Mouse (Mus musculus) left cerebral cortex, postnatal 4 days (tissue): ENCODE data around the gene Padi2. TPM values are rescaled to one million over a fixed set of nuclear protein-coding genes. Genes with fewer than 3 reads are reported as not detected.

ENCODE experiments used
- DNase-seq: peaks from one replicate; pipeline ENCODE4 v3.0.0-alpha.2; 2022
- intact Hi-C: fragments of 180-260 bp; cut with DNase I; formaldehyde crosslinking; loops from one replicate; pipeline ENCODE4 v1.15.1; 2025
- total RNA-seq, 2 experiments: library from RNA; stranded (reverse); gene quantifications; 2 replicates each; pipeline ENCODE4 v1.2.3; 2021

The Padi2 gene
- total RNA-seq, 2 experiments from 2014 or later = 1.2 TPM

- intact Hi-C loops = loop anchor here (5.0 kb wide), 1 partner anchor 235 kb away; no protein-coding TSS in a partner anchor
- DNase-seq = peak; percentile 72
Observed at GRCm38 (mm10) chr4:140957725-140958124, 51.6 kb downstream of the Padi2 start.

- intact Hi-C loops = loop anchor here (5.0 kb wide), 1 partner anchor 236 kb away; no protein-coding TSS in a partner anchor
- DNase-seq = no peak
Observed at GRCm38 (mm10) chr4:140958319-140958718, 52.2 kb downstream of the Padi2 start.

GRCm38 (mm10) chr4:140959128-140959679 is 53.1 kb downstream of the Padi2 start:
- no peak for DNase-seq
- intact Hi-C loops = loop anchor here (5.0 kb wide), 1 partner anchor 237 kb away; no protein-coding TSS in a partner anchor

GRCm38 (mm10) chr4:140959715-140960479 is 53.8 kb downstream of the Padi2 start:
- DNase-seq = no peak
- intact Hi-C loops = loop anchor here (5.0 kb wide), 2 partner anchors 72 to 238 kb away; no protein-coding TSS in a partner anchor

GRCm38 (mm10) chr4:140960781-140961466 is 54.8 kb downstream of the Padi2 start, which contains the start of gene Sdhb:
Sdhb (plus strand) TSS chr4:140961203.
- DNase-seq = peak; percentile 97
- intact Hi-C loops = loop anchor here (5.0 kb wide), 1 partner anchor 71 kb away; no protein-coding TSS in a partner anchor

GRCm38 (mm10) chr4:140961467-140962206 is 55.5 kb downstream of the Padi2 start:
- intact Hi-C loops = loop anchor here (5.0 kb wide), 1 partner anchor 71 kb away; no protein-coding TSS in a partner anchor
- DNase-seq = no peak

GRCm38 (mm10) chr4:140962207-140962909 is 56.2 kb downstream of the Padi2 start:
- no peak for DNase-seq
- intact Hi-C loops = loop anchor here (5.0 kb wide), 1 partner anchor 70 kb away; no protein-coding TSS in a partner anchor

- no peak for DNase-seq
- intact Hi-C loops = loop anchor here (5.0 kb wide), 1 partner anchor 69 kb away; no protein-coding TSS in a partner anchor
Observed at GRCm38 (mm10) chr4:140962950-140963349, 56.8 kb downstream of the Padi2 start.

GRCm38 (mm10) chr4:140963941-140964597 is 57.9 kb downstream of the Padi2 start:
- intact Hi-C loops = loop anchor here (5.0 kb wide), 1 partner anchor 68 kb away; no protein-coding TSS in a partner anchor
- DNase-seq = no peak

GRCm38 (mm10) chr4:140964620-140965019 is 58.5 kb downstream of the Padi2 start:
- peak; percentile 77 for DNase-seq
- intact Hi-C loops = loop anchor here (5.0 kb wide), 1 partner anchor 68 kb away; no protein-coding TSS in a partner anchor

GRCm38 (mm10) chr4:140967386-140968159 is 61.4 kb downstream of the Padi2 start:
- DNase-seq = no peak
- intact Hi-C loops = no loop called here

GRCm38 (mm10) chr4:140971691-140972090 is 65.5 kb downstream of the Padi2 start:
- intact Hi-C loops = no loop called here
- DNase-seq = no peak

- intact Hi-C loops = no loop called here
- no peak for DNase-seq
Observed at GRCm38 (mm10) chr4:140974408-140974807, 68.3 kb downstream of the Padi2 start.

GRCm38 (mm10) chr4:140975356-140975755 is 69.2 kb downstream of the Padi2 start:
- no peak for DNase-seq
- intact Hi-C loops = no loop called here

GRCm38 (mm10) chr4:140977278-140977677 is 71.1 kb downstream of the Padi2 start:
- DNase-seq = no peak
- intact Hi-C loops = no loop called here

- no peak for DNase-seq
- intact Hi-C loops = no loop called here
Observed at GRCm38 (mm10) chr4:140977886-140978692, 71.9 kb downstream of the Padi2 start.

- DNase-seq = no peak
- intact Hi-C loops = no loop called here
Observed at GRCm38 (mm10) chr4:140981605-140982004, 75.5 kb downstream of the Padi2 start.
